Mouse (Mus musculus) bone marrow, adult 2 months (tissue): ENCODE measurements around the gene Madcam1. TPM values are rescaled to one million over a fixed set of nuclear protein-coding genes. Genes with fewer than 3 reads are reported as not detected.

Source experiments
- H3K27ac ChIP-seq: fragments of 200-500 bp; 2 replicates; pipeline ENCODE4 v1.5.1; 2012; ENCODE audit warnings: low read depth, mild to moderate bottlenecking, control low read depth, inconsistent platforms, low read length; ENCODE audit not compliant: control insufficient read depth, poor library complexity, insufficient read depth
- H3K4me1 ChIP-seq: fragments of 200-500 bp; 2 replicates; pipeline ENCODE4 v1.6.1; 2011; ENCODE audit warnings: low read length; ENCODE audit not compliant: control insufficient read depth, insufficient read depth
- H3K4me3 ChIP-seq: fragments of 200-500 bp; replicated peaks from 2 replicates; pipeline ENCODE3; 2011; ENCODE audit warnings: mild to moderate bottlenecking, low read depth, low read length, control low read depth; ENCODE audit not compliant: control insufficient read depth
- CTCF ChIP-seq: fragments of 200-500 bp; IDR thresholded peaks from 2 replicates; pipeline ENCODE4 v1.5.1; 2011; ENCODE audit warnings: low read length, control low read depth; ENCODE audit not compliant: control insufficient read depth, insufficient read depth
- POLR2A ChIP-seq: fragments of 200-500 bp; IDR thresholded peaks from 2 replicates; pipeline ENCODE4 v1.6.1; 2011; ENCODE audit warnings: low read depth, mild to moderate bottlenecking, control low read depth, low read length, borderline replicate concordance; ENCODE audit not compliant: control insufficient read depth
- WGBS: fragments of 180-500 bp; shearing (Covaris S2); methylation state at CpG from one replicate; pipeline ENCODE4 v1.1.7; 2018; 5-methylcytosine and 5-hydroxymethylcytosine counted together
- polyA plus RNA-seq: library from polyadenylated mRNA; stranded (reverse); fragments of >200 nt; gene quantifications from 2 replicates; pipeline ENCODE4 v1.2.4, GENCODE M21; 2011; ENCODE audit warnings: low replicate concordance; ENCODE audit not compliant: missing spikeins, insufficient read depth, insufficient read length

The Madcam1 gene
- polyA plus RNA-seq, 1 experiment: not detected

DNA sequence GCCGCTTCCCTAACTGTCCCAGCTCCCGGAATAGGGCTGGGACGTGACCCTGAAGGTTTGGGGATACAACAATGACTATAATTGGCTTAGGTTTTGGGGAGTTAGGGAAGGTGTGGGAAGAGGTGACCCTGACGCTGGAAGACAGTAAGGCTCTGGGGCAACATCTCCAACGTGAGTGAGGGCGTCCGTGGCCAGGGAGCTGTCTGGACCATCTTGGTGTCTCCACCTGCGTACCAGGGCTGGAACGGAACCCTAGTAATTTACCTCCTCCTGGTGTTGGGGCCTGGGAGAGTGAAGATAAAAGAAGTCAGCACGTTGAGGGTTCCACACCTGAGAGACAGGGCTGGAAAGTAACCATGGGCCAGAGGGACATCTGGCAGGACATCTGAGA lies 40.6 kb downstream of the Madcam1 start:
- Histone ChIP-seq H3K4me3 (peak overlapping the region; percentile 91), H3K27ac (peak overlapping the region; percentile 69), H3K4me1 (peaks cover 2% of the 10 kb centered on the region; the same call in 1 of the 2 replicates)
- TF ChIP-seq CTCF (no peak), POLR2A (no peak)
- 4% methylated on average over 10 of the region's 10 CpGs for WGBS

DNA sequence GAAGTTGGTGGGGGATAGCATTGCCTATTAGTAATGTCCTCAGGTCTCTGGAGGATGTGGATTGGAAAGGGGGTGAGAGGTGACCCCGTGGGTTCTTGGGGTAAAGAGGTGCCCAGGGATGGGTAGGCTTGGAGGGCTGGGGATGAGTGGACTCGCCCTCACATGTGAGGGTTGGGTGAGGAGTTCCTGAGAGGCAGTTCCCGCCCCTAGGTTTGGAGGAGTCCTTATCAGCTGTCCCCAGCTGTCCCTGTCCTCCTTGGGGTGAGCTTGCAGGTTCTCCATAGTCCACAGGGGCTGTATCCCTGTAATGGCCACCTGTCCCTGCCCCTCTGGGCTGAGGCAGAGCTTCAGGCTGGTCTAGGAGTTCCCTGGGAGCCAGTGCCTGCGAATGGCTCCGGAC lies 41.6 kb downstream of the Madcam1 start:
- H3K4me3 ChIP-seq: peak overlapping the region; percentile 91
- peak overlapping the region; percentile 69 for H3K27ac ChIP-seq
- H3K4me1 ChIP-seq: peaks cover 2% of the 10 kb centered on the region; the same call in 1 of the 2 replicates
- WGBS: 39% methylated on average over 5 of the region's 5 CpGs
- TF ChIP-seq POLR2A (0 out of 2 replicates have a peak, but pooled peaks have one; percentile 47), CTCF (no peak)

DNA sequence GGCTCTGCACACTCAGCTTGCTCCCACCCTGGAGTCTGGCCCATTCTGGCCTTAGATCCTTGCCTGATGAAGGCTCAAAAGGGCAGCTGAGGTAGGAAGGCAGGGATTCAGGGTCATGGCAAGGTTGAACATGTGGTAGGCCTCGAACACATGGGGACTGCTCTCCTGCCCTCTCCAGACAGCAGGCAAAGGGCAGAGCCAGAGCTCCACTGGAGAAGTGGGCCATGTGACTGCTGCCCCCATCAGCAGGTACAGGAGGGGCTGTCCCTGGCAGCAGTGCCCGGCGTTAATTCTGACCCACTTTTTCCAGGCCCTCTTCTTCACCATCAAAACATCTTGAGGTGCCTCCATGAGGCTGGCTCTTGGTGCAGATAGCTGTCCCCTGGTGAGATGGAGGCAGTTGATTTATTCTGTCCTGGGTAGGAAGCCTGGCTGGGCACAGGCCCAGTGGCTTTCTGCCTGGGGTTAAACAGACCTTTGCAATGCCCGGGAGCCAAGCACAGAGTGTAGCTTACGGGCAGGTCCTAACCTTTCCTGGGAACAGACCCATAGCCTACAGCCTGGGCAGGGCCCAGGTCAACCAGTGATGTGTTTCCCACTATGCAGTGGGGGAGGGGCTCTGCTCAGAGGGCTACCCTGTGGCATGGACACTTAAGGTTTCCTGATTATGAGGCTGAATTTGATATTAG lies 42.2 kb downstream of the Madcam1 start:
- WGBS: 72% methylated on average over 5 of the region's 5 CpGs
- H3K4me1 ChIP-seq: peaks cover 2% of the 10 kb centered on the region; the same call in 1 of the 2 replicates
- H3K27ac ChIP-seq: peak overlapping the region; percentile 67
- TF ChIP-seq CTCF (no peak), POLR2A (no peak)
- peak overlapping the region; percentile 63 for H3K4me3 ChIP-seq

DNA sequence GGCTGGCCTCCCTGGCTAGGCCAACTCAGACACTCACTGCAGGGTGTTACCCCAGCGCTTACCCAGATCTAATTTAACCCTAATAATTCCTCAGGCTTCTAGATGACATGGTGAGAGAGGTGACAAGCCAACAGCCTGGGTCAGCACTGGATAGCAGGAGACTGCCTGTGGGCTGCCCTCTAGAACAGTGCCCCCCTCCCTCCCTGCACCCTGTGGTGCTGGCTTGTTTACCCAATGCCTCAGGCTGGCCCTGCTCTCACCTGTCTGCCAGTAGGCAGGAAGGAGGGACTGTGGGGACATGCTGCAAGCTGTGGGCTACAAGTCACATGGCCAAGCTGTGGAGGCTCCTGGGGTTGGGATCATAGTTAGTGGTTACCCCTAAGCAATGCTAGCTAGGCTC lies 42.8 kb downstream of the Madcam1 start:
- H3K4me3 ChIP-seq: peak overlapping the region; percentile 63
- 97% methylated on average over 1 of the region's 1 CpGs for WGBS
- no peak for TF ChIP-seq POLR2A
- no peak for TF ChIP-seq CTCF
- peaks cover 2% of the 10 kb centered on the region; the same call in 1 of the 2 replicates for H3K4me1 ChIP-seq
- no peak overlapping the region; the same call in 1 of the 2 replicates for H3K27ac ChIP-seq

DNA sequence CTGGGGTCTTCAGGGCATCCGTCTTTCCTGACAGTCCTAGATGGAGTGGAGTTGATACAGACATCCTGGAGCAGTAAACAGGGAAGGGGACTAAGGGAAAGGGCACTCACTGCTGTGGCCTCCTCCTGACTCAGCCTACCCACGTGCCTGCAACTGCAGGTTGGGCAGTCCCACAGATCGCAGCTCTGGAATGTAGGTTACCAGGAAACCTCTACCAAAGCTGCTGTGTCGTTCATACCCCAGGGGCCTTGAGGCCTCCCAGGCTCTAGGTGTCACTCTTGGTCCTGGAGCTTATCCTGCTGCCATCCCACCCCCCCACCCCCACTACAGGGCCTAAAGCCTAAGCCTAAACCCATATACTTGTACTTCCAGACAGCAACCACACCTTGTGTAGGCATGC lies 43.4 kb downstream of the Madcam1 start:
- TF ChIP-seq POLR2A (no peak), CTCF (no peak)
- H3K27ac ChIP-seq: no peak overlapping the region
- peaks cover 2% of the 10 kb centered on the region; the same call in 1 of the 2 replicates for H3K4me1 ChIP-seq
- H3K4me3 ChIP-seq: no peak overlapping the region
- 77% methylated on average over 4 of the region's 4 CpGs for WGBS

DNA sequence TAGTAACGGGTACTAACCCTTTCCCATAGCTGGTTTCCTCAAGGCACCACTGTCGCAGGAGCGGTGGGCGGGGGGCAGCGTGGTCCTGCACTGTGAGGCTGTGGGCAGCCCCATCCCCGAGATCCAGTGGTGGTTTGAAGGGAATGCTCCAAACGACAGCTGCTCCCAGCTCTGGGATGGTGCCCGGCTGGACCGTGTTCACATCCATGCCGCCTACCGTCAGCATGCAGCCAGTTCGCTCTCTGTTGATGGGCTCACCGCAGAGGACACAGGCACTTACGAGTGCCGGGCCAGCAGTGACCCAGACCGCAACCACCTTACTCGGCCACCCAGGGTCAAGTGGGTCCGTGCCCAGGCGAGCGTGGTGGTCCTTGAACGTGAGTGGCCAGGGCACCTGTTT lies 44.3 kb downstream of the Madcam1 start:
- WGBS: 94% methylated on average over 21 of the region's 21 CpGs
- Histone ChIP-seq H3K27ac (no peak overlapping the region), H3K4me1 (peaks cover 2% of the 10 kb centered on the region; the same call in 1 of the 2 replicates), H3K4me3 (no peak overlapping the region)
- TF ChIP-seq CTCF (no peak), POLR2A (no peak)

DNA sequence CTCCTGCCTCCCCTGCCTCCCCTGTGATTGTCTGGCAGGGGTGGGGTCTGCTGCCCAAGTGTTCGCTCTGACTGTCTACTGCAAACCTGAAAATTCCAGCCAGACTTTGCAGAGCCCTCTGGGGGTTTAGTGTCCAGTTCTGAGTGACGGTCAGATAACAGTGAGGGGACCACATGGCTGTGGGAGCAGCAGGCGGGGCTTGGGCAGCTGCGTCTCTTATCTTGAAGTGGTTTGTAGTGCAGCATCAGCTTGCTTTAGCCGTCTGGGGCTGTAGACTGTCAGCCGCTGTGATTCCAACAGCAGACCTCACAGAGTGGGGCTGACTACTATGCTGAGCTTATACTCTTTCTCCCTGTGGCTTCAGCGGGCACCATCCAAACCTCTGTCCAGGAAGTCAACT lies 44.9 kb downstream of the Madcam1 start:
- TF ChIP-seq POLR2A: no peak
- no peak for TF ChIP-seq CTCF
- no peak overlapping the region for H3K4me3 ChIP-seq
- no peak overlapping the region for H3K27ac ChIP-seq
- 68% methylated on average over 7 of the region's 7 CpGs for WGBS
- peaks cover 2% of the 10 kb centered on the region; the same call in 1 of the 2 replicates for H3K4me1 ChIP-seq

DNA sequence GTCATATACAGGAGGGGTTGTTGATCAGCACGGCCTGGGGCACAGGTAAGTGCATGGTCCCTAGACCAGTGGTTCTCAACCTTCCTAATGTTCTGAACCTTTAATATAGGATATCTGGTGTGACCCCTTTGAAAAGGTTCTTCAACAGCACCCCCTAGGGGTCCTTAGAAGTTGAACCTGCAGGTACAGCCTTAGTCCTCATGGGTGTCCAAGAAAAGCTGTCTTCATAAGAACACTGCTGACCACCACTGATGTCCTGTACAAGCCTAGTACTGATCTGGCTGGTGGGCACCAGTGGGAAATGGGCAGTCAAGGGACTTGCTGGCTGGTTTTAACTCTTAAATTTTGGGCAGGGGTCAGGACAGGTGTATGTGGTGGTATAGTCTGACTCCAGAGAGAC lies 47.7 kb downstream of the Madcam1 start:
- no peaks in the 10 kb centered on the region; the same call in 1 of the 2 replicates for H3K4me1 ChIP-seq
- WGBS: 97% methylated on average over 1 of the region's 1 CpGs
- no peak overlapping the region for H3K27ac ChIP-seq
- no peak for TF ChIP-seq CTCF
- TF ChIP-seq POLR2A: no peak
- no peak overlapping the region for H3K4me3 ChIP-seq

DNA sequence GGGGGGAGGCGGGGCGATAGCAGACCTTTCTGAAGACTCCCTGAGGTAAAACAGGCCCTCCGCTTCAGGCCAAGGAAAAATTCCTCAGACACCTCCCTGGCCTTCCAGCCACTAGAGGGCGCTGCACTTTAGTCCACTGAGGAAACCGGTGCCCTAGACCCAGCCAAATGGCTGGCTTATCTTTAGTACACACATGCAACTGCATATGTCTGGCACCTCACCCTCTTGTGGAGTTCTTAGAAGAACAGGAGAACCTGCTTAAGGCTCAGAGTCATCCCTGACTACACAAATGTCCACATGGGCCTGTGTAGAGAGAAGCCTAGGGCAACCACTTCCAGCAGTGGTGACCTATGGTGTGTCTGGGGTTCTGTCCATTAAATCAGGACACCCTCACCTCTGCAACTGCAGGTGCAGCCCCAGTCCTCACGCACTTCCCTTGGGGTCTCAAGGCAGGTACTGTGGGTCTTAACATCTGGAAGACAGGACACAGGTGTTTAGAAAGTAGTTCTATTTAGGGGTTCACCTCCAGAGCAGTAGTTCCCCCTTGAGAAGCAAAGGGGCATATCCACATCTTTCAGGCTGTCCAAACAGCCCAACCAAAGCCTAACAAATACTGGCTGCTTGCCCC lies 48.3 kb downstream of the Madcam1 start:
- Histone ChIP-seq H3K4me1 (no peaks in the 10 kb centered on the region), H3K27ac (peak overlapping the region; percentile 53), H3K4me3 (no peak overlapping the region)
- WGBS: 16% methylated on average over 4 of the region's 6 CpGs
- peak; percentile 91 for TF ChIP-seq CTCF
- no peak for TF ChIP-seq POLR2A
